Mouse (Mus musculus) erythroblast, embryonic 14.5 days (primary cell): ENCODE data around the gene Mif. TPM values are rescaled to one million over a fixed set of nuclear protein-coding genes. Genes with fewer than 3 reads are reported as not detected.

Experiments
- H3K27me3 ChIP-seq: 2 replicates; pipeline ENCODE4 v1.6.1; 2012; ENCODE audit warnings: inconsistent platforms; ENCODE audit not compliant: control insufficient read depth
- H3K36me3 ChIP-seq: 2 replicates; pipeline ENCODE4 v1.6.1; 2012; ENCODE audit warnings: mild to moderate bottlenecking, inconsistent platforms; ENCODE audit not compliant: control insufficient read depth
- H3K4me1 ChIP-seq: 2 replicates; pipeline ENCODE4 v1.6.1; 2012; ENCODE audit warnings: inconsistent platforms; ENCODE audit not compliant: control insufficient read depth
- H3K4me3 ChIP-seq: replicated peaks from 2 replicates; pipeline ENCODE3; 2012; ENCODE audit warnings: moderate library complexity, mild to moderate bottlenecking, inconsistent platforms
- H3K9me3 ChIP-seq: 2 replicates; pipeline ENCODE4 v1.6.1; 2012; ENCODE audit warnings: low read length, inconsistent platforms, mixed read lengths; ENCODE audit not compliant: control insufficient read depth
- GATA1 ChIP-seq: IDR thresholded peaks from 2 replicates; pipeline ENCODE4 v1.6.1; 2012; ENCODE audit warnings: low read length, inconsistent platforms, mixed read lengths
- TAL1 ChIP-seq: IDR thresholded peaks from 3 replicates; pipeline ENCODE4 v1.6.1; 2012; ENCODE audit warnings: low read length, inconsistent platforms, mixed read lengths
- polyA plus RNA-seq: library from polyadenylated mRNA; stranded (reverse); fragments of >175 nt; gene quantifications from 2 replicates; pipeline ENCODE4 v1.2.3, GENCODE M21; 2012

The Mif gene
- polyA plus RNA-seq, 1 experiment: 44.8 TPM

GRCm38 (mm10) chr10:75823782-75824181 is 36.3 kb downstream of the Mif start:
- Histone ChIP-seq H3K4me3 (no peak overlapping the region), H3K4me1 (no peaks in the 10 kb centered on the region), H3K9me3 (no peaks in the 10 kb centered on the region), H3K36me3 (no peaks in the 10 kb centered on the region), H3K27me3 (no peaks in the 10 kb centered on the region)
- no peak for TF ChIP-seq TAL1
- no peak for TF ChIP-seq GATA1

- H3K4me1 ChIP-seq: no peaks in the 10 kb centered on the region
- TF ChIP-seq GATA1 (no peak), TAL1 (no peak)
- H3K9me3 ChIP-seq: no peaks in the 10 kb centered on the region
- no peaks in the 10 kb centered on the region for H3K36me3 ChIP-seq
- no peaks in the 10 kb centered on the region for H3K27me3 ChIP-seq
- no peak within 1 kb of the TSS for H3K4me3 ChIP-seq
Measured at GRCm38 (mm10) chr10:75822443-75822842, 37.6 kb downstream of the Mif start, which contains the start of gene Gstt4. Gstt4 (minus strand) TSS chr10:75822543.

GRCm38 (mm10) chr10:75819882-75820281 is 40.2 kb downstream of the Mif start:
- Histone ChIP-seq H3K9me3 (no peaks in the 10 kb centered on the region), H3K4me1 (no peaks in the 10 kb centered on the region), H3K36me3 (no peaks in the 10 kb centered on the region), H3K4me3 (no peak overlapping the region), H3K27me3 (0 out of 2 replicates have a peak, but pooled peaks cover 2% of the 10 kb centered on the region)
- TF ChIP-seq GATA1: no peak
- TF ChIP-seq TAL1: no peak

- Histone ChIP-seq H3K9me3 (no peaks in the 10 kb centered on the region), H3K4me3 (no peak overlapping the region), H3K27me3 (0 out of 2 replicates have a peak, but pooled peaks cover 2% of the 10 kb centered on the region), H3K36me3 (no peaks in the 10 kb centered on the region), H3K4me1 (no peaks in the 10 kb centered on the region)
- TF ChIP-seq TAL1: no peak
- no peak for TF ChIP-seq GATA1
Measured at GRCm38 (mm10) chr10:75818641-75819040, 41.4 kb downstream of the Mif start.

Other genes with a start within 250 kb of the Mif start
- 0.05 and 0.09 TPM in 2 replicates for gene Susd2, start 216.2 kb downstream of the Mif start, polyA plus RNA-seq
- gene Cabin1, start 95.9 kb downstream of the Mif start, polyA plus RNA-seq: 10.8 and 12.0 TPM in 2 replicates
- gene Ddt, start 86.8 kb downstream of the Mif start, polyA plus RNA-seq: 2.7 and 3.0 TPM in 2 replicates
- not detected in 2 replicates for gene Gm20441, start 79.3 kb downstream of the Mif start, polyA plus RNA-seq
- 0.12 TPM in 1 of 2 replicates, not detected in the other for gene Gstt3, start 78.8 kb downstream of the Mif start, polyA plus RNA-seq
- gene Gstt1, start 61.7 kb downstream of the Mif start, polyA plus RNA-seq: 0.14 and 0.22 TPM in 2 replicates
- gene Gstt4, start 37.7 kb downstream of the Mif start, polyA plus RNA-seq: not detected in 2 replicates
- gene Gstt2, start 22.8 kb downstream of the Mif start, polyA plus RNA-seq: 0.64 and 0.70 TPM in 2 replicates
- gene Derl3, start 33.2 kb upstream of the Mif start, polyA plus RNA-seq: not detected in 2 replicates
- 31.8 TPM in 2 replicates for gene Smarcb1, start 61.4 kb upstream of the Mif start, polyA plus RNA-seq
- 110 and 127 TPM in 2 replicates for gene Chchd10, start 72.9 kb upstream of the Mif start, polyA plus RNA-seq
- gene Mmp11, start 76.3 kb upstream of the Mif start, polyA plus RNA-seq: 0.05 TPM in 1 of 2 replicates, not detected in the other
- gene Gm867, start 80.4 kb upstream of the Mif start, polyA plus RNA-seq: 5.9 and 7.9 TPM in 2 replicates
- gene Vpreb3, start 82.8 kb upstream of the Mif start, polyA plus RNA-seq: not detected in 2 replicates
- not detected in 2 replicates for gene Gm5134, start 94.3 kb upstream of the Mif start, polyA plus RNA-seq
- 0.32 and 0.36 TPM in 2 replicates for gene Zfp280b, start 172.4 kb upstream of the Mif start, polyA plus RNA-seq